Mouse (Mus musculus): ENCODE data around the gene Acss3. TPM values are rescaled to one million over a fixed set of nuclear protein-coding genes. Genes with fewer than 3 reads are reported as not detected.

The Acss3 gene
- polyA plus RNA-seq, 1 experiment: 0.37 TPM

DNA sequence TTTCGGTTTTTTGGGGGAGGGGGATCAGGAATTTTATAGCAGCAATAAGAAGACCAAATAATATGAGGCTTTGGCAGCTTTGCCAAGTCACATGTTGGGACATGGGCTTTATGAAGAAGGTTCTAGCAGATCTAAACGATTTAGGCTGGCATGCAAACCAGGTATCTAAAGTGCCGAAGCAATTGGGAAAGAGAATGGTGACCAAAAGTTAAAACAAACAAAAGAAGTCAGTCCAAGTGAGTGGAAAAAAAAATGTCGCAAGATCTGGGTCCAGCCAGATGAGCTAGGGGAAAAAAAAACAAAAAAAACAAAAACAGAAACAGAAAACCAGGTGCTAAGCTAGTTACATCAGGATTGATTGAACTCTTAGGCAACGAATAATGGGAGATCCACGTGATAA, 83.1 kb downstream of the Acss3 start:
- Histone ChIP-seq H3K79me2 (ENCODE audit: control insufficient read depth, insufficient read depth) (no peaks in the 10 kb centered on the region), H3K4me3 (no peak overlapping the region), H3K4me2 (ENCODE audit: low read depth) (no peak overlapping the region), H3K36me3 (ENCODE audit: control insufficient read depth, insufficient read depth) (no peaks in the 10 kb centered on the region), H3K27me3 (ENCODE audit: control insufficient read depth, insufficient read depth, insufficient read length) (no peaks in the 10 kb centered on the region), H3ac (ENCODE audit: control insufficient read depth, insufficient read length) (no peak overlapping the region)
- TF ChIP-seq CEBPB (IDR thresholded peaks at IDR 0.05; ENCODE audit: insufficient read depth, poor library complexity, severe bottlenecking) (no peak), POLR2AphosphoS2 (IDR thresholded peaks at IDR 0.05; ENCODE audit: insufficient read length, low read depth) (no peak), USF1 (IDR thresholded peaks at IDR 0.05; ENCODE audit: low read depth) (no peak), MAX (IDR thresholded peaks at IDR 0.05; ENCODE audit: low read depth) (no peak), MYOG (IDR thresholded peaks at IDR 0.05; ENCODE audit: control insufficient read depth in 1 of 3, insufficient read depth in 1 of 3, insufficient read length in 2 of 3, low read depth in 2 of 3) (no peak), TCF3 (IDR thresholded peaks at IDR 0.05; ENCODE audit: insufficient read length, low read depth) (no peak), REST (IDR thresholded peaks at IDR 0.05; ENCODE audit: insufficient read depth, insufficient read length) (no peak), TCF12 (IDR thresholded peaks at IDR 0.05; ENCODE audit: insufficient read depth, poor library complexity, severe bottlenecking) (no peak), SRF (IDR thresholded peaks at IDR 0.05; ENCODE audit: control insufficient read depth, insufficient read length, low read depth) (no peak)

DNA sequence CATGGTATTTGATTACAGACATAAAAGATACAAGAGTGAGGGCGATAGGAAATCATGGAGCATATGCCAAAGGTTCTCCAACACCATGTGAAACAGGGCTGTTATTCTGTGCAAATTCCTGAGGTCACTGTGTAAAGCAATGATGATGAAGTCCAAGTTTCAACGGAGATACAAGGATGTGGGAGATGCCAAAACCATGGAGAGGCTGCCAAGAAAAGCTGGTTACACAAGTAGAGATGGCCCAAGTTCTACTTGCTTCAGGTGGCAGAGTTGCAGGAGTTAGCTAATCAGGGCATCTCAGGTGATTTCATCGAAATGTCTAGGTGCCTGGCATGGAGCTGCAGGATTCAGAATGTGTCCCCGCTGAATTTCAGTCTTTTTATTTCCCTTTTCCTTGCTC, 84.3 kb downstream of the Acss3 start:
- TF ChIP-seq E2F4 (IDR thresholded peaks at IDR 0.05; ENCODE audit: insufficient read depth) (no peak), MAX (IDR thresholded peaks at IDR 0.05; ENCODE audit: low read depth) (no peak), POLR2AphosphoS2 (IDR thresholded peaks at IDR 0.05; ENCODE audit: insufficient read length, low read depth) (no peak), SRF (IDR thresholded peaks at IDR 0.05; ENCODE audit: control insufficient read depth, insufficient read length, low read depth) (no peak), MYOD1 (IDR thresholded peaks at IDR 0.05; ENCODE audit: control insufficient read depth in 1 of 3, insufficient read length in 2 of 3, low read depth in 2 of 3) (no peak), USF1 (IDR thresholded peaks at IDR 0.05; ENCODE audit: low read depth) (no peak), CEBPB (IDR thresholded peaks at IDR 0.05; ENCODE audit: insufficient read depth, poor library complexity, severe bottlenecking) (no peak), MYOG (IDR thresholded peaks at IDR 0.05; ENCODE audit: control insufficient read depth in 1 of 3, insufficient read depth in 1 of 3, insufficient read length in 2 of 3, low read depth in 2 of 3) (no peak), REST (IDR thresholded peaks at IDR 0.05; ENCODE audit: insufficient read depth, insufficient read length) (no peak), TCF12 (IDR thresholded peaks at IDR 0.05; ENCODE audit: insufficient read depth, poor library complexity, severe bottlenecking) (no peak), TCF3 (IDR thresholded peaks at IDR 0.05; ENCODE audit: insufficient read length, low read depth) (no peak), POLR2A (IDR thresholded peaks at IDR 0.05; ENCODE audit: insufficient read length, low read depth) (no peak)
- Histone ChIP-seq H3K36me3 (ENCODE audit: control insufficient read depth, insufficient read depth) (no peaks in the 10 kb centered on the region), H3K4me3 (no peak overlapping the region), H3K79me2 (ENCODE audit: control insufficient read depth, insufficient read depth) (no peaks in the 10 kb centered on the region), H3K4me2 (ENCODE audit: low read depth) (no peak overlapping the region), H3ac (ENCODE audit: control insufficient read depth, insufficient read length) (no peak overlapping the region), H3K27me3 (ENCODE audit: control insufficient read depth, insufficient read depth, insufficient read length) (no peaks in the 10 kb centered on the region)

DNA sequence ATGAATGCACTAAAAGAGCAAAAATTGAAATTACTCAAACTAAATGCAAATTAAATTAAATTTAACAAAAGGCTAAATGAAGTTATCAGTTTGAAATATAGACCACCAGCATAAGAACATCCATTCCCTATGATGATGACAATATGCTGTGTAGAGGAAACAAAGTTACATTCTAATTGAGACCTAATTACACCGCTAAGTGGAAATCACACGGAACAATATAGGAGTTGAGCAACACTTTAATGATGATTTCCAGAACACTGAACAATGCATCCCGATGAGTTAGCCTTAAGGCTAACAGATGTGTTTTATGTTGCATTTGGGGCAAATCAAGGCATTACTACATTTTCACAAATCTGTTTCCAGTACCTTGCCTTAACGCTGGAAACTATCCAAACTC, 99.2 kb downstream of the Acss3 start:
- no peak overlapping the region for H3K4me2 ChIP-seq (ENCODE audit: low read depth)
- H3K79me2 ChIP-seq (ENCODE audit: control insufficient read depth, insufficient read depth): no peaks in the 10 kb centered on the region
- H3K36me3 ChIP-seq (ENCODE audit: control insufficient read depth, insufficient read depth): no peaks in the 10 kb centered on the region
- H3ac ChIP-seq (ENCODE audit: control insufficient read depth, insufficient read length): no peak overlapping the region
- TF ChIP-seq MAX (IDR thresholded peaks at IDR 0.05; ENCODE audit: low read depth): no peak
- no peak for TF ChIP-seq TCF3 (IDR thresholded peaks at IDR 0.05; ENCODE audit: insufficient read length, low read depth)
- TF ChIP-seq POLR2AphosphoS2 (IDR thresholded peaks at IDR 0.05; ENCODE audit: insufficient read length, low read depth): no peak
- no peak for TF ChIP-seq TCF12 (IDR thresholded peaks at IDR 0.05; ENCODE audit: insufficient read depth, poor library complexity, severe bottlenecking)
- TF ChIP-seq CEBPB (IDR thresholded peaks at IDR 0.05; ENCODE audit: insufficient read depth, poor library complexity, severe bottlenecking): no peak
- no peak for TF ChIP-seq USF1 (IDR thresholded peaks at IDR 0.05; ENCODE audit: low read depth)
- no peak for TF ChIP-seq REST (IDR thresholded peaks at IDR 0.05; ENCODE audit: insufficient read depth, insufficient read length)
- no peak for TF ChIP-seq E2F4 (IDR thresholded peaks at IDR 0.05; ENCODE audit: insufficient read depth)
- TF ChIP-seq POLR2A (IDR thresholded peaks at IDR 0.05; ENCODE audit: insufficient read length, low read depth): no peak
- no peak for TF ChIP-seq SRF (IDR thresholded peaks at IDR 0.05; ENCODE audit: control insufficient read depth, insufficient read length, low read depth)
- no peak for TF ChIP-seq MYOG (IDR thresholded peaks at IDR 0.05; ENCODE audit: control insufficient read depth in 1 of 3, insufficient read depth in 1 of 3, insufficient read length in 2 of 3, low read depth in 2 of 3)
- no peak for TF ChIP-seq MYOD1 (IDR thresholded peaks at IDR 0.05; ENCODE audit: control insufficient read depth in 1 of 3, insufficient read length in 2 of 3, low read depth in 2 of 3)
- no peak overlapping the region for H3K4me3 ChIP-seq
- no peaks in the 10 kb centered on the region for H3K27me3 ChIP-seq (ENCODE audit: control insufficient read depth, insufficient read depth, insufficient read length)

DNA sequence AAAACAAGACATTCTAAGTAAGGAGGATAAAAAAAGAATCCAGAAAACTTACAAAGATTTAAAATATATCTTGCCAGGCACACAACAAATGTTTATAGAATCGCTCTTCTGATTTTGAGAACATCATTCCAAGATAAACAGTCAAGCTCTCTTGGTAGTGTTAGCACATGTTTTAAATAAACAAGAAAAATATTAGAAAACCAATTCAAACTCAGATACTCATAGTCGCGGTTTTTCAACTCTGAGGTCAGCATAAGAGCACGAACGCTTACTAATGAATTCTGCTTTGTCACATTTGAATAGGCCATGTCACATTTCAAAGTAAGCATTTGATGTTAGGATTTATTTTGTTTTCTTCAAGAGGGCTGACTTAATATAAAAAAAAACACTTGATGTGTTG, 102.3 kb downstream of the Acss3 start:
- TF ChIP-seq POLR2AphosphoS2 (IDR thresholded peaks at IDR 0.05; ENCODE audit: insufficient read length, low read depth) (no peak), MYOD1 (IDR thresholded peaks at IDR 0.05; ENCODE audit: control insufficient read depth in 1 of 3, insufficient read length in 2 of 3, low read depth in 2 of 3) (no peak), TCF12 (IDR thresholded peaks at IDR 0.05; ENCODE audit: insufficient read depth, poor library complexity, severe bottlenecking) (no peak), MYOG (IDR thresholded peaks at IDR 0.05; ENCODE audit: control insufficient read depth in 1 of 3, insufficient read depth in 1 of 3, insufficient read length in 2 of 3, low read depth in 2 of 3) (no peak), REST (IDR thresholded peaks at IDR 0.05; ENCODE audit: insufficient read depth, insufficient read length) (no peak), TCF3 (IDR thresholded peaks at IDR 0.05; ENCODE audit: insufficient read length, low read depth) (no peak), E2F4 (IDR thresholded peaks at IDR 0.05; ENCODE audit: insufficient read depth) (no peak), POLR2A (IDR thresholded peaks at IDR 0.05; ENCODE audit: insufficient read length, low read depth) (no peak), CEBPB (IDR thresholded peaks at IDR 0.05; ENCODE audit: insufficient read depth, poor library complexity, severe bottlenecking) (no peak), USF1 (IDR thresholded peaks at IDR 0.05; ENCODE audit: low read depth) (no peak)

More for the DNA sequence above, 102.3 kb downstream of the Acss3 start:
- Histone ChIP-seq H3K4me3 (no peak overlapping the region), H3K79me2 (ENCODE audit: control insufficient read depth, insufficient read depth) (no peaks in the 10 kb centered on the region), H3K36me3 (ENCODE audit: control insufficient read depth, insufficient read depth) (no peaks in the 10 kb centered on the region), H3K4me2 (ENCODE audit: low read depth) (no peak overlapping the region), H3ac (ENCODE audit: control insufficient read depth, insufficient read length) (no peak overlapping the region), H3K27me3 (ENCODE audit: control insufficient read depth, insufficient read depth, insufficient read length) (no peaks in the 10 kb centered on the region)

All from myocyte (in vitro differentiated cells).